Mouse (Mus musculus) erythroblast, embryonic 14.5 days (primary cell): ENCODE data around the gene Pik3r5.

Source experiments
- GATA1 ChIP-seq: IDR thresholded peaks from 2 replicates; pipeline ENCODE4 v1.6.1; 2012; ENCODE audit warnings: low read length, inconsistent platforms, mixed read lengths
- TAL1 ChIP-seq: IDR thresholded peaks from 3 replicates; pipeline ENCODE4 v1.6.1; 2012; ENCODE audit warnings: low read length, inconsistent platforms, mixed read lengths

DNA sequence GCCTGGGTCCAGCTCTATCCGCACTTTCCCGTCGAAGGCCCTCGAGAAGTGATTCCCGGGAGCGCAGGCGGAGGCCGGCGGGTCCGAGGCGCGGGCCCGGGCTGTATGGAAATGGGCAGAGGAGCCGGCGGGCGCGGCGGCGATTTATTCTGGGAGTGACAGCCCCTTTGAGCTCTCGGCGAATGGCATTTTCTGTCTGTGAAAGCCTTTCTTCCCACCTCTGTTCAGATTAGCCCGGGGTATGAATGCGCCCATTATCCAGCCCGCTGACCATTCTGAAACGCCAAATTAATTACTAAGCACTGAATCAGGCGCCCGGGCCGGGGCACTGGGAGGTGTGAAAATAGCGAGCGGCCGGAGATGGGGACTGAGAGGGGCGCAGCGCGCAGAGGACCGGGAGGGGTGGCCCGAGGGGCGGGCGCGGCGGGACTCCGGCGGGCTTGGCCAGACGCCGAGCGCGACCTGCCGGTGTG lies 32.3 kb upstream of the Pik3r5 start:
- no peak for TF ChIP-seq GATA1
- no peak for TF ChIP-seq TAL1
